Mouse (Mus musculus): ENCODE measurements around the gene Lce1g. TPM values are rescaled to one million over a fixed set of nuclear protein-coding genes. Genes with fewer than 3 reads are reported as not detected.

Gene Lce1g
- polyA plus RNA-seq (2015; fragmentation: Nextera tagmentation; extraction: Ambion mirVana) = not detected in 2 replicates

- Histone ChIP-seq H3K9ac (no peak within 1 kb of the TSS), H3K4me1 (no peaks in the 10 kb centered on the region), H3K27ac (no peak within 1 kb of the TSS), H3K36me3 (ENCODE audit: poor library complexity, severe bottlenecking) (no peaks in the 10 kb centered on the region), H3K4me2 (no peak within 1 kb of the TSS), H3K9me3 (replicated peaks) (no peaks in the 10 kb centered on the region), H3K27me3 (no peaks in the 10 kb centered on the region), H3K4me3 (no peak within 1 kb of the TSS)
- 94% methylated on average over 1 of the region's 1 CpGs for WGBS
- ATAC-seq = no peak
These were observed at the start of gene Lce1g for GRCm38 (mm10) chr3:92752238-92752637. Gene Lce1g, minus strand, starts transcription at chr3:92752338.

DNA sequence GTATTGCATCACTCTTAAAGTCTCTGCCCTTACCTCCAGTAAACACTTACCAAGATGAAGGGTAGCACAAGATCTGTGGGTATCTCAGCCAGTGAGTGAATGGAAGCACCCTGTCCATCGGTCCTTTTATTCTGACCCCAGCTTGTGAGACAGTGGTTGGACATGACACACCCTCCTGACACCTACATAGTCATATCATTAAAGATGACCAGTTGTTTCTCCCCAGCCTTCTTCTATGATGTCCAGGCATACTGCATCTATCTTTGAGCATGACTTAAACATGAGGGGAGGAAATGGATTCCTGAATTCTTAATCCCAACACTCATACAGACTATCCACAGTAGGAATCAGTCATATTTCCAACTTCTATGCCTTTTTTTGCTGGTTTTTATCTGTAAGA lies 38.3 kb upstream of the Lce1g start, which contains the start of gene Lce1j:
Gene Lce1j (minus strand): TSS at position 101 of the 400 bp plus-strand sequence.
- no peaks in the 10 kb centered on the region for H3K4me1 ChIP-seq
- no peak within 1 kb of the TSS for H3K9ac ChIP-seq
- no peaks in the 10 kb centered on the region for H3K9me3 ChIP-seq (replicated peaks)
- WGBS = 93% methylated on average over 1 of the region's 1 CpGs
- H3K36me3 ChIP-seq (ENCODE audit: poor library complexity, severe bottlenecking) = no peaks in the 10 kb centered on the region
- H3K27ac ChIP-seq = no peak within 1 kb of the TSS
- H3K4me3 ChIP-seq = no peak within 1 kb of the TSS
- no peaks in the 10 kb centered on the region for H3K27me3 ChIP-seq
- no peak within 1 kb of the TSS for H3K4me2 ChIP-seq
- ATAC-seq = no peak

DNA sequence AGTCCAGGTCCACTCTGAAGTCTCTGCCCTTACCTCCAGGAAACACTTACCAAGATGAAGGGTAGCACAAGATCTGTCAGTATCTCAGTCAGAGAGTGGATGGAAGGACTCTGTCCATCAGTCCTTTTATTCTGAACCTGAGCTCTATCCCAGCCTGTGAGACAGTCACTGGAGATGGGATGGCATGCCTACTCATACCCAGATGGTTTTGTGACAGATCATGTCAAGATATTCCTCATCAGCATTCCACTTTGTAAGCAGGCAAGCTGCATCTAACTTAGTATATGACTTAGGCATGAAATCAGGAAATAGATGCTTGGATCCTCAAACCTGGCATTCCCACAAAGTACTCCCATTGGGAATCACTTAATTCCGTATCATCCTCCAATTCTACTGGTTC lies 26.7 kb upstream of the Lce1g start, which contains the start of gene Lce1i:
Gene Lce1i (minus strand): TSS at position 101 of the 400 bp plus-strand sequence.
- Histone ChIP-seq H3K36me3 (ENCODE audit: poor library complexity, severe bottlenecking) (no peaks in the 10 kb centered on the region), H3K9me3 (replicated peaks) (no peaks in the 10 kb centered on the region), H3K4me1 (no peaks in the 10 kb centered on the region), H3K4me3 (no peak within 1 kb of the TSS), H3K9ac (no peak within 1 kb of the TSS), H3K4me2 (no peak within 1 kb of the TSS), H3K27me3 (no peaks in the 10 kb centered on the region), H3K27ac (no peak within 1 kb of the TSS)
- ATAC-seq = no peak
- 89% methylated on average over 1 of the region's 1 CpGs for WGBS

GRCm38 (mm10) chr3:92771573-92771972 lies 19.4 kb upstream of the Lce1g start:
- Histone ChIP-seq H3K4me3 (no peak overlapping the region), H3K36me3 (ENCODE audit: poor library complexity, severe bottlenecking) (no peaks in the 10 kb centered on the region), H3K4me1 (no peaks in the 10 kb centered on the region), H3K27ac (no peak overlapping the region), H3K27me3 (no peaks in the 10 kb centered on the region), H3K4me2 (no peak overlapping the region), H3K9ac (no peak overlapping the region), H3K9me3 (replicated peaks) (no peaks in the 10 kb centered on the region)
- WGBS = 18% methylated on average over 3 of the region's 3 CpGs
- no peak for ATAC-seq

GRCm38 (mm10) chr3:92764965-92765364 lies 12.8 kb upstream of the Lce1g start, which contains the start of gene Lce1h:
Gene Lce1h, minus strand, starts transcription at chr3:92765065.
- H3K27ac ChIP-seq = no peak within 1 kb of the TSS
- H3K4me3 ChIP-seq = no peak within 1 kb of the TSS
- no peaks in the 10 kb centered on the region for H3K9me3 ChIP-seq (replicated peaks)
- no peaks in the 10 kb centered on the region for H3K4me1 ChIP-seq
- no peaks in the 10 kb centered on the region for H3K36me3 ChIP-seq (ENCODE audit: poor library complexity, severe bottlenecking)
- 96% methylated on average over 1 of the region's 1 CpGs for WGBS
- no peak within 1 kb of the TSS for H3K9ac ChIP-seq
- no peak for ATAC-seq
- no peak within 1 kb of the TSS for H3K4me2 ChIP-seq
- no peaks in the 10 kb centered on the region for H3K27me3 ChIP-seq

DNA sequence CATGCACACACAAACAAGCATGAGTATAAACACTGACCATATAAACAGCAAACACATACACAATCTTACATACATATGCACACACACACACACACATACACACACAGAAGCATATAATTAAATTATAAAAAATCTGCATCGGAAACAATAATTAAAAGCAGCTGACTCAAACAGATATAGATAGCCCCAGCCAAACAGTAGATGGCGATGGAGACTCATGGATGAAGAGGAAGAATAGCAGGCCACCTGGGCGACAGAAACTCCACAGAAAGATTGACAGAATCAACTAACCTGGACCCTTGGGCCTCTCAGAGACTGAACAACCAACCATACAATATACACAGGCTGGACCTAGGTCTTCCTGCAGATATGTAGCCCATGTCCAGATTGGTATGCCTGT lies 1.1 kb upstream of the Lce1g start:
- Histone ChIP-seq H3K4me3 (no peak overlapping the region), H3K9me3 (replicated peaks) (no peaks in the 10 kb centered on the region), H3K27ac (no peak overlapping the region), H3K4me1 (no peaks in the 10 kb centered on the region), H3K4me2 (no peak overlapping the region), H3K36me3 (ENCODE audit: poor library complexity, severe bottlenecking) (no peaks in the 10 kb centered on the region), H3K9ac (no peak overlapping the region), H3K27me3 (no peaks in the 10 kb centered on the region)
- ATAC-seq = no peak
- WGBS = 54% methylated on average over 3 of the region's 3 CpGs

- 74% methylated on average over 1 of the region's 1 CpGs for WGBS
- H3K9ac ChIP-seq = no peak within 1 kb of the TSS
- no peaks in the 10 kb centered on the region for H3K4me1 ChIP-seq
- no peaks in the 10 kb centered on the region for H3K27me3 ChIP-seq
- no peak for ATAC-seq
- no peak within 1 kb of the TSS for H3K4me2 ChIP-seq
- no peaks in the 10 kb centered on the region for H3K36me3 ChIP-seq (ENCODE audit: poor library complexity, severe bottlenecking)
- no peaks in the 10 kb centered on the region for H3K9me3 ChIP-seq (replicated peaks)
- H3K27ac ChIP-seq = no peak within 1 kb of the TSS
- no peak within 1 kb of the TSS for H3K4me3 ChIP-seq
These were observed 13.1 kb downstream of the Lce1g start, which contains the start of gene Gm38119 for GRCm38 (mm10) chr3:92738996-92739395. Gene Gm38119, minus strand, starts transcription at chr3:92739096.

GRCm38 (mm10) chr3:92722631-92723030 lies 29.5 kb downstream of the Lce1g start:
- no peaks in the 10 kb centered on the region for H3K9me3 ChIP-seq (replicated peaks)
- H3K27ac ChIP-seq = no peak overlapping the region
- H3K27me3 ChIP-seq = no peaks in the 10 kb centered on the region
- ATAC-seq = no peak
- H3K9ac ChIP-seq = no peak overlapping the region
- 88% methylated on average over 5 of the region's 5 CpGs for WGBS
- H3K4me1 ChIP-seq = no peaks in the 10 kb centered on the region
- no peak overlapping the region for H3K4me2 ChIP-seq
- no peak overlapping the region for H3K4me3 ChIP-seq
- H3K36me3 ChIP-seq (ENCODE audit: poor library complexity, severe bottlenecking) = no peaks in the 10 kb centered on the region

DNA sequence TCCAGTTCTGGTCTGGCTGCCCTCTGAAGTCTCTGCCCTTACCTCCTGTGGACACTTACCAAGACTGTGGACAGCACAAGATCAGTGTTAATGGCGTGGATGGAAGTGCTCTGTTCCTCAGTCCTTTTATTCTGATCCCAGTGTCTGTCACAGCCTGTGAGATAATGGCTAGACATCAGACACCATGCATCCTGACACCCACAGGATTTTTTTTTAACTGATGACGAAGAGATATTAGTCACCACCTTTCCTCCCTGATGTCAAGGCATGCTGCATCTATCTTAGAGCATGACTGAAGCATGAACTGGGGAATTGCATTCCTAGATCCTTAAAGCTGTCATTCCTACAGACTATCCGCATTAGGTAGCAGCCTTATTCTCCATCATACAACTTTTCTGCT lies 31.9 kb downstream of the Lce1g start, which contains the start of gene Lce1f:
Gene Lce1f (minus strand): TSS at position 101 of the 400 bp plus-strand sequence.
- Histone ChIP-seq H3K4me2 (no peak within 1 kb of the TSS), H3K36me3 (ENCODE audit: poor library complexity, severe bottlenecking) (no peaks in the 10 kb centered on the region)

GRCm38 (mm10) chr3:92715122-92715521 lies 37.0 kb downstream of the Lce1g start:
- no peak overlapping the region for H3K4me3 ChIP-seq
- ATAC-seq = no peak
- no peak overlapping the region for H3K4me2 ChIP-seq
- H3K9me3 ChIP-seq (replicated peaks) = no peaks in the 10 kb centered on the region
- H3K27ac ChIP-seq = no peak overlapping the region
- H3K27me3 ChIP-seq = no peaks in the 10 kb centered on the region
- H3K36me3 ChIP-seq (ENCODE audit: poor library complexity, severe bottlenecking) = no peaks in the 10 kb centered on the region
- no peak overlapping the region for H3K9ac ChIP-seq
- H3K4me1 ChIP-seq = no peaks in the 10 kb centered on the region

More for the DNA sequence above, 31.9 kb downstream of the Lce1g start, which contains the start of gene Lce1f:
- Histone ChIP-seq H3K27me3 (no peaks in the 10 kb centered on the region), H3K4me1 (no peaks in the 10 kb centered on the region), H3K9ac (no peak within 1 kb of the TSS), H3K27ac (no peak within 1 kb of the TSS), H3K9me3 (replicated peaks) (no peaks in the 10 kb centered on the region), H3K4me3 (no peak within 1 kb of the TSS)
- no peak for ATAC-seq
- 80% methylated on average over 3 of the region's 3 CpGs for WGBS

- Histone ChIP-seq H3K4me3 (no peak within 1 kb of the TSS), H3K9me3 (replicated peaks) (no peaks in the 10 kb centered on the region), H3K4me2 (no peak within 1 kb of the TSS), H3K36me3 (ENCODE audit: poor library complexity, severe bottlenecking) (no peaks in the 10 kb centered on the region), H3K4me1 (no peaks in the 10 kb centered on the region), H3K27me3 (no peaks in the 10 kb centered on the region), H3K27ac (no peak within 1 kb of the TSS), H3K9ac (no peak within 1 kb of the TSS)
- no peak for ATAC-seq
- WGBS = 92% methylated on average over 2 of the region's 2 CpGs
These were observed 43.2 kb downstream of the Lce1g start, which contains the start of gene Lce1e for GRCm38 (mm10) chr3:92708974-92709373. Gene Lce1e, minus strand, starts transcription at chr3:92709074.
